Mouse (Mus musculus) left cerebral cortex, adult 2 months (tissue): Measurements from ENCODE around the gene Zyg11a. TPM values are rescaled to one million over a fixed set of nuclear protein-coding genes. Genes with fewer than 3 reads are reported as not detected.
"Not testable (repeated sequence)": the region's sequence is repeated elsewhere in the genome, so short reads cannot be mapped to it uniquely, and the experiment has no call there.

Experiments used
- DNase-seq, 2 experiments: peaks; one replicate each; pipeline ENCODE4 v3.0.0; 2021 to 2022; ENCODE audit warnings: low spot score in 2 of 2, mixed read lengths in 1 of 2; ENCODE audit errors: extremely low spot score in 1 of 2
- H3K27ac ChIP-seq: fragments of 200-600 bp; 2 replicates; pipeline ENCODE4 v1.8.1; 2022
- H3K4me3 ChIP-seq: fragments of 200-600 bp; 2 replicates; pipeline ENCODE4 v1.8.1; 2022
- CTCF ChIP-seq: fragments of 200-600 bp; IDR thresholded peaks from 2 replicates; pipeline ENCODE4 v1.8.1; 2022; ENCODE audit warnings: antibody characterized with exemption, mild to moderate bottlenecking, moderate library complexity
- intact Hi-C: fragments of 180-260 bp; cut with DNase I; formaldehyde crosslinking; loops from one replicate; pipeline ENCODE4 v1.15.1; 2025
- total RNA-seq, 2 experiments: library from RNA; stranded (reverse); gene quantifications; 2 replicates each; pipeline ENCODE4 v1.2.3; 2021

Gene Zyg11a
- total RNA-seq, 2 experiments from 2014 or later = not detected

DNA sequence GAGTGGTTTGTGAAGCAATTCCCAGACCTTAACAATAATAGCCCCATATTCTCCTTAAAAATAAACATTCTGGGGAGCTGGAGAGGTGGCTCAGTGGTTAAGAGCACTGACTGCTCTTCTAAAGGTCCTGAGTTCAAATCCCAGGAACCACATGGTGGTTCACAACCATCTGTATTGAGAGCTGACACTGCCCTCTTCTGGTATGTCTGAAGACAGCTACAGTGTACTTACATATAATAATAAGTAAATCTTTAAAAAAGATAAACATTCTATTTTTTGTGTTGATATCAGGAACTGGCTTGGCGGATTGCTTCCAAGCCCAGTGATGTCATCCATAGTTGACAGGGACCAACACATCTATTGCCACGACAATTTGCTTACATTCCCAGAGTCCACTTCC is 74.7 kb downstream of the Zyg11a start:
- intact Hi-C loops, H3K27ac ChIP-seq, DNase-seq, H3K4me3 ChIP-seq: not testable (repeated sequence)
- peak; percentile 31 for TF ChIP-seq CTCF

DNA sequence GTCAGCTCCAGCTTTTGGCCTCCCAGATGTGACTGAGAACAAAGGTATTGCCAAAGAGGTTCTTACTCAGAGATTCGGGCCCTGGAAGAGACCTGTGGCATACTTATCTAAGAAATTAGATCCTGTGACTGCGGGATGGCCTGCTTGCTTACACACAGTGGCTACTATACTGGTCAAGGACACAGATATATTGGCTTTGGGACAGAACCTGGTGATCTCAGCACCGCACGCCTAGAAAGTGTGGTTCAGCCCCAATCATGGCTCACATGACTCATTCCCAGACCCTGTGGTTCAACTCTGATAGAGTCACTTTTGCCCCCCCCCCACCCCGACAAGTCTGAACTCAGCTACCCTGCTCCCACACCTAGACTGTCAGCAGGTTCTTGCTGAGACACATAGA is 80.9 kb downstream of the Zyg11a start:
- intact Hi-C loops = no loop called here
- no peak for TF ChIP-seq CTCF
- DNase-seq = no peak

More for the DNA sequence above, 80.9 kb downstream of the Zyg11a start:
- H3K4me3 ChIP-seq = no peak overlapping the region
- H3K27ac ChIP-seq = no peak overlapping the region

Other genes with a start within 250 kb of the Zyg11a start
- under 1 TPM; 0.43 to 0.94 TPM for gene Slc1a7, start 249.7 kb downstream of the Zyg11a start, total RNA-seq
- gene Podn, start 121.6 kb downstream of the Zyg11a start, total RNA-seq = 10 to 100 TPM in 1 of 2 experiments, 1 to 10 TPM in 1; 8.7 to 10.4 TPM
- gene Scp2, start 73.0 kb downstream of the Zyg11a start, total RNA-seq = 100 to 1,000 TPM in 1 of 2 experiments, 10 to 100 TPM in 1; 90.3 to 100 TPM
- 10 to 100 TPM; 12.8 to 14.8 TPM for gene Echdc2, start 52.6 kb downstream of the Zyg11a start, total RNA-seq
- 10 to 100 TPM; 96.7 to 98.7 TPM for gene Zyg11b, start 83.0 kb upstream of the Zyg11a start, total RNA-seq
- 10 to 100 TPM; 24.1 to 28.5 TPM for gene Coa7, start 110.1 kb upstream of the Zyg11a start, total RNA-seq
- gene Shisal2a, start 165.3 kb upstream of the Zyg11a start, total RNA-seq = not detected
- gene Gpx7, start 188.9 kb upstream of the Zyg11a start, total RNA-seq = 1 to 10 TPM; 4.7 to 4.8 TPM
- 10 to 100 TPM; 40.9 to 43.5 TPM for gene Tut4, start 241.4 kb upstream of the Zyg11a start, total RNA-seq